Mouse (Mus musculus) cerebellum, adult 11-12 months (tissue): ENCODE results near the gene Stpg2.
"Not testable (repeated sequence)": the region's sequence is repeated elsewhere in the genome, so short reads cannot be mapped to it uniquely, and the experiment has no call there.

Source experiments
- DNase-seq: peaks from one replicate; pipeline ENCODE4 v3.0.0; 2022

The Stpg2 gene

GRCm38 (mm10) chr3:139205444-139205998, at the start of gene Stpg2:
Gene Stpg2, plus strand, starts transcription at chr3:139205694.
- peak; percentile 96 for DNase-seq

DNA sequence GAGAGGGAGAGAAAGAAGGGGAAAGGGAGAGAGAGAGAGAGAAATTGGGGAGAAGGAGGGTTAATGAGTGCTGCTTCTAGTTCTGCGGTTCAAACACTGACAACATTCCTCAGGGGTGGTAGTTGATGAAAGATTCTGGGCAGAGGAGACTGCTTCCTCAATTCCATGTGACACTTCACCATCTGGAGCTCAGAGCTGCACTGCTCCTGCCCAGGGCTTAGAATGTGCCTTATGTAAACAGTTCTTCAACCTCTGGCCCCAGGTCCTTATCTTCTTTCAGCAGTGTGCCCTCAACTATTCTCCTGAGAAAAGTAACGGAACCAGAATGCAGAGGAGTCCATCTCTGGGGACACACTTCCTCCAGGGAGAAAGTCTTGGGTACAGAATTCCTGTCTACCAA, 43.3 kb upstream of the Stpg2 start:
- DNase-seq: no peak

GRCm38 (mm10) chr3:139162658-139163057, 42.8 kb upstream of the Stpg2 start:
- no peak for DNase-seq

- DNase-seq: no peak
Measured at GRCm38 (mm10) chr3:139168510-139169269, 36.8 kb upstream of the Stpg2 start.

DNA sequence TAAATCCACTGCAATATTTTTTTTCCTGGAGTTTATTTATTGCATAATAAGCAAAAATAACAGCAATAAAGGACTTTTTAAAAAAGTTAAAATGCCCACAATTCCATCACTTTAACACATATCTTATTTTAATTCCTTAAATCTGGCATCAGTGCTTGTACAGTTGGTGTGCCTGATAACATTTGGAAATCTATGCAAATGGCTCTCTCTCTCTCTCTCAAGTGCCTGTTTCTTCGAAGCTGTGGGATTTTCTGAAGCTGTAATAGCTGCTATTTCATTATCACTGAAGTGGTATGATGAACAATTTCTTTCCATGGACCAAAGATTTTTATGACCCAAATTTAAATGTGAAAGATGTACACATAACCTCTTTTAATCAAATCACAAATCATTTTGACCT, 35.8 kb upstream of the Stpg2 start:
- DNase-seq: no peak

- no peak for DNase-seq
Measured at GRCm38 (mm10) chr3:139176936-139177335, 28.6 kb upstream of the Stpg2 start.

DNA sequence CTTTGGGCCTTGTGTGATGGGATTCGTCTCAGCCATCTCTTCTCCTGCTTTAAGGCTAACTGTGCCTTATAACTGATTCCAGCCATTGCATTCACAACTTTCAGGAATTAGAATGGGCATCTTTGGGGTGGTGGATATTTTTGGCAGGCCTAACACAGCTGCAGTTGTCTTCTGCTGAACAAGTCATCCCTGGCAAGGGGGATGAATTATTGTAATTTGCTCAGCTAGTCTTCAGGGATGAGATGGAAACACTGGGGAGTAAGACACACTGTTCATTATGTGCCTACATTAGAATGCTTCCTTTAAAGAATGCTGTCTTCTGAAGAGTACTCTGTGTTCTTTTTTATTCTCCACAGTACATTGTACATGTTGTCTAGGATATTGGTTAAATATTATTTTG, 14.0 kb upstream of the Stpg2 start:
- DNase-seq: no peak

DNA sequence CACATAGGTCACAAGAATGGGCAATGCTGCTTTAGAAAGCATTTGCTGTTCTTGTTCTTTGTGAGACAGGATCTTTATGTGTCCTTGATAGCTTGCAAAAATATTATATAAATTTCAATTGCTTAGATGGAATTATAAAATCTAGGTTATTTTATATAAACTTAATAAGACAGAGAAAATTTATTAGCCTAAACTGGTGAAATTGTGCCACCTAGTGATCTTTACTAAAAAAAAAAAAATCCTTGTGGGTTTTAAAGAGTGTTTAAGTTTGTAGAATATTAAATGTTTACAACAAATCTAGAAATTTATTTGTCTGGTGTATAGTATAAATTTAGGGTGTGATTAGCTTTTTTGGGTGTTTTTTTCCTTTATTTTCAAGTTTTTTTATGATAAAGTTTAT, 11.6 kb upstream of the Stpg2 start:
- no peak for DNase-seq

GRCm38 (mm10) chr3:139198412-139198811, 7.1 kb upstream of the Stpg2 start:
- no peak for DNase-seq

DNA sequence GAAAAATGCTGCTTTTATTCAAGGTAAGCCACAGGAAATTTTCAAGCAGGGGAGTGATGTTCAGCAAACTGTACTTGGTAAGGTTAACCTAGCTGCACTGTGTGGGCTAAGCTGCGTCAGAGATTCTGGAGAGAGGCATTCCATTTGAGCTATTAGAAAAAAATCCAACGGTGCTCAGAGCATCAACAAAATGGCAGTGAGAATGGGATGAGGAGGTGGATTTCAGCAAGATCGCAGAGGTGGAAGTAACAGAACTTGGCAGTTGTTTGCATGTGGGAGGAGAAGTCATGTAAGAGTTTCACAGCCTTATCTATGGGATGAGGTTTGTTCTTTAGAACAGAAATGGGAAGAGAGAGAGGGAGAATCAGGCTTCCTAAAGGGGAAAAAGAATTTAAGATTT, 5.2 kb upstream of the Stpg2 start:
- no peak for DNase-seq

DNA sequence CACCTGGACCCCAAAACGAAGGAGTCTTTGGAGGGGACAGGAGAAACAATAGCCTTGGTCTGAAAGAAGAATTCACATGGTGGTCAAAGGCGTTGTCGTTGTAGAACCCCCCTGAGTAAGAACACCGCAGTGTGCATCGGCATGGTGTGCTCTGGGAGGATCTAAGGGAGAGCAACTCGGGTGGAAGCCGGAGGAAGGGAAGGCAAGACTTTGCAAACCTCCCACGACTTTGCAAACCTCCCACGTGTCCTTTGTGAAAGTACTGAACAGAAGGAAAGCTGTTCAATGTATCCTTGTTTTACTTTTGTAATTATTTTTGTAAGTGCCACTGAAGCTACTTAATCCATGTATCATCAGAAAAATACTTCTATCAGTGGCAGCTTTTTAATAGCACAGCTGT, 11.5 kb downstream of the Stpg2 start:
- DNase-seq: no peak

GRCm38 (mm10) chr3:139225123-139225522, 19.6 kb downstream of the Stpg2 start:
- no peak for DNase-seq

DNA sequence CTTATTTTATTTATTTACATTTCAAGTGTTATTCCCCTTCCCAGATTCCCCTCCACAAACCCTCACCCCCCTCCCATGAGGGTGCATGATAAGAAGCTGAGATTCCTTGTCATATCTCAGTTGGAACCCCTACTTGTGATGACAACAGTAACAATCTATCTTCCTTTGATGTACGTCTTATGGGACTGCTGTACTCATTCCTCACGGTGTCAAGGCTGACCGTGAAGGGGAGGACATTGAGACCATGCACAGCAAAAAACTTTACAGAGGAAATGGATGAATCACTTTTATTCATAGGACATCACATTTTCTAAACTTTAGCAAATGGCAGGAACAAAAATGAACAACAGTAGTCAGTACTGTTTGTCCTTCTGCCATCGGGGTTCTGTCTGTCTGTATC, 21.3 kb downstream of the Stpg2 start:
- DNase-seq: no peak

DNA sequence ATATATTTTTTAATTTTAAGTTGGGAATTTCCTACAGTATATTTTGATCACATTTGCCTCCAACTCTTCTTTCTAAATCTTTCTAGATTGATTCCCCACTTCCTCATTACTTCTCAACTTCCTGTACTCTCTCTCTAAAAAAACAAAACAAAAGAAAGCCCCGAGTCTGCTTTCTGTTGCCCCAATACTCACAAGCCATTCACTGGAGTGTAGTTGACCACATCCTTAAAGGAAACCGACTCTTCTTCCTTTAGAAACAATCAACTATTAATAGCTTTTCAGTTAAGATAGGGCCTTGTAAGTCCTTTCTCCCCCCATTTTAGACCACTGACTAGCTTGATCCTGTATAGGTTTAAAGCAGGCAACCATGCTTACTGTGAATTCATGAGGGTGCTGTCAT, 39.7 kb downstream of the Stpg2 start:
- no peak for DNase-seq

DNA sequence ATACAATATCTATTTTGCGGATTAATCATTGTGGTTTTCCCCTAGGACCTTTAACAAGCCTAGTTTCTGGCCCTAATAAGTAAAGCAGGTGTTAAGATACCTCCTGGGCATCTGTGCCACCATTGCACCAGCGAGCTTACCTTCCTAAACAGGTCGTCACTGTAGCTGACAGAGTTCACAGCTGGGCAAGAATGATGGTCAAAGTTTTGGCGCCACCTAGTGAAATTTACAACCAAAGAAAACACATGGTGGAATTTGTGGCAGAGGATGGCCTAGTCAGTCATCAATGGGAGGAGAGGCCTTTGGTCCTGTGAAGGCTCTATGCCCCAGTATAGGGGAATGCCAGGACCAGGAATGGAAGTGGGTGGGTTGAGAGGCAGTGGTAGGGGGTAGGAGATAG, 41.0 kb downstream of the Stpg2 start:
- DNase-seq: no peak

GRCm38 (mm10) chr3:139262359-139262758, 56.9 kb downstream of the Stpg2 start:
- DNase-seq: not testable (repeated sequence)

DNA sequence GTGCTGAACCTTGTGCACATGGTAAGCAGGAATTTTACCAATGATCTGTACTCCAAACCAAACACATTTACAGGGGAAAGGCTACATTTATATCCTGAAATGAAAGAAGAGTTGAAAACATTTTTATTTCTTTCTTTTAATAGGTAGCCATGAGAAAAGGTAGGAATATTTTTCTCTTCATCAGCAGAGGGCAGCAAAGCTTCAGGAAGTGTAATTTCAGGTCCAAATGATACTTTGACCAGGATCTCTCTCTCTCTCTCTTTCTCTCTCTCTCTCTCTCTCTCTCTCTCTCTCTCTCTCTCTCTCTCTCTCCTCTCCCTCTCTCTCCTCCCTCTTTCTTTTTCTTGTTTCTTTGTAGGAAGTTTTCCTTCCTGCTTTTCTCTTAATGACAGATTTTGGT, 92.4 kb downstream of the Stpg2 start:
- DNase-seq: no peak

DNA sequence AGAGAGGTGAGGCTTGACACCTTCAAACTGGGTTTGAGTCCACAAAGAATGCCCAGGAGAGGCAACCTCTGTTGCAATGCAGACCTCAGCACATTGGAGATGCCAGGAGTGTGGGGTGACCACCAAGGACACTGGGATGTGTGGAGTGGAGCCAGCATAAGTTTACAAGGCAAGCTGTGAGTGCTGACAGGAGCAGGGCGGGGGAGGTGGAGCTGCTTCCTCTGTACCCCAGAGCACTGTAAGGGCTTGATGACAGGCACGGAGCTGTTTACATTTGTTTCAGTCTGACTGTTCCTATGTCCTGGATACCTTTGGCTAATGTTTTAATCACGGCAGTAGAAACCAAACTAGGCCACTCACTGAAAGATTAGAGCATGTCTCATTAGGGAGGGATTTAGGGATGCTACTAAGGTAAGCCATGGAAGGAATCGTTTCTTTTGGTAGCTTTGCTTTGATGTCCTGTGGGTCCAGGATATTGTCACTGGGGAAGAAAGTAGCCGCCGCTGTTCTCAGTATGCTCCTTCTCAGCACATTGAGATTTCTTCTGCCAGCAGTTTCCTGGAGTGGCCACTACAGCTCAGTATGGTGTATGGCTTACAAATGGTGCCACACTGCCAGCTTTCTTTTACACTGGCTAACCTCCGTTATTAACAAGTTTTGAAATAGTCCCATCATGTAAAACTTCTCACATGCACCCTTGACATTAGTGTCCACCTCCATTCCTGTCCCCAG, 102.8 kb downstream of the Stpg2 start:
- no peak for DNase-seq

DNA sequence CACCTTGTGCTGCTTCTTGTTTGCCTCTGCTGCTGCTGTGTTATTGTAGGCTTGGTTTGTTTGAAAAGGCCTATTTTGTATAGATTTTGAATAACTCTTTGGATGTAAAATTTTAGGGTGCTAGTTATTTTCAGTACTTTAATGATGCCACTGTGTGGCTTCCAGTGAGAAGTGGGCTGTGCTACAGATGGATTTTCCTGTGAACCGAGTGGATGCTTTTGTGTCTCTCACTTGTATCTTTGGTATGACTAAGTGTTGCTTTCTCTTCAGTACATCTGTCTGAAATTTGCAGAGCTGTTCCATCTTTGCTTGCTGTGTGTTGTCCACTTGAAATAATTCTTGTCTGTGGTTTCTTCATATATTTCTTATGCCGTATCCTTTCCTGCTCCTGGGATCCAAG, 106.2 kb downstream of the Stpg2 start:
- DNase-seq: no peak

DNA sequence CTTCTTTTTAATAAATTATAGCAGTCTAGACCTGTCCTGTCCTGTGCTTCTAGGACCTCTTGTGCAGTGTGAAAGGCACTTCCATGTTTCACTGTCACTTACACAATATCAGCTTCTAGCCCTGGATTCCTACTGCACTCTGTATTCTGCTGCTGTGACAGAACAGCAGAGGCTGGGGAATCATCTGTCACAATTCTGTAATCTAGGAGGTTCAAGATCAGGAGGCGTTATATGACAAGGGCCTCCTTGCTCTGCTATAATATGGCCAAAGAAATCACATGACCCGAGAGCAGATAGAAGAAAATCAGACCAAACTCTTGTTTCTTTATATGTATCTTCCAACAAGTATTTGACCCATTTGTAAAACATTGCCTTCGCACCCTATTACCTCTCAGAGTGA, 175.0 kb downstream of the Stpg2 start:
- DNase-seq: no peak

GRCm38 (mm10) chr3:139397077-139397865, 191.8 kb downstream of the Stpg2 start:
- no peak for DNase-seq

DNA sequence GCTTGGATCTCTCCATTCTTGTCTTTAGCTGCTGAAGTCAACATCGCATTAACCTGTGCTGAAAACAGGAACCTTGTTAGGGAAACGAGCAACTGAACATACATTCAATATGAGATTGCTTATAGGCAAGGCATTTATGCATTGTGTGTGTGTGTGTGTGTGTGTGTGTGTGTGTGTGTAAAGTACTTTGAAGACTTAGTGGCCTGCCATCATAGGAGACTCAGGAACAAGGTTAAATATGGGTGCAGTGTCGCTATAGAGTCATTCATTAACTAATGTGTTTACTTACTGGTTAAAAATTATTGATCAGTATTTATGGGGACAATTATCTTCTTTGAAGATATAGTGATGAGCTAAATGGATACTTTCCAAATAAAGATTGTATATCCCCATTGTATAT, 199.2 kb downstream of the Stpg2 start:
- no peak for DNase-seq

DNA sequence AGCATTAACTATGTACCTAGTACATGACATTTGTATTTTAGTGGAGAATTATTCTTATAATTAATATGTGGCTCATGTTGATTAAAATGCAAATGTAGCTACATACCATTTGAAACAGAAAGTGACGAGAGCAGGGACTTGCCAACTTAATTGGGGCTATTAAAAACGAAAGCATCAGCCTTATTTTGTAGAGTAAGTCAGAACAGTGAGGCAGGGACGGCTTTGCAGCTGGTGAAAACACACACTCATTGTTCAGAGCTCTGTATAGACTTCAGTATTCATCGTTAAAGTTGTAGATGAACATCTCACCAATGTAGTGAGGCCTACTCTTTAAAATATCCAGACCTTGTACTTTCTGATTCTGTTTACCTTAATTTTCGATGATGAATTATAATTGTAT, 213.6 kb downstream of the Stpg2 start:
- DNase-seq: no peak

GRCm38 (mm10) chr3:139442170-139442569, 236.7 kb downstream of the Stpg2 start:
- no peak for DNase-seq
